Mouse (Mus musculus) neural tube, embryonic 12.5 days (tissue): ENCODE data around the gene Gm17654. TPM values are rescaled to one million over a fixed set of nuclear protein-coding genes. Genes with fewer than 3 reads are reported as not detected.
"Not testable (repeated sequence)": the region's sequence is repeated elsewhere in the genome, so short reads cannot be mapped to it uniquely, and the experiment has no call there.

Source experiments
- ATAC-seq: fragments of 200-750 bp; cut with Nextera tagmentation; 2 replicates; pipeline ENCODE4 v1.8.0; 2017; ENCODE audit warnings: low read depth, mild to moderate bottlenecking, moderate TSS enrichment, moderate library complexity; ENCODE audit not compliant: low FRiP score
- H3K27ac ChIP-seq: fragments of 300-500 bp; sonication (generic); 2 replicates; pipeline ENCODE4 v1.5.1; 2016
- H3K27me3 ChIP-seq: fragments of 300-500 bp; sonication (generic); replicated peaks from 2 replicates; pipeline ENCODE4 v1.6.1; 2016; ENCODE audit warnings: mild to moderate bottlenecking
- H3K36me3 ChIP-seq: fragments of 300-500 bp; sonication (generic); 2 replicates; pipeline ENCODE4 v1.6.1; 2016; ENCODE audit warnings: mild to moderate bottlenecking
- H3K4me1 ChIP-seq: fragments of 300-500 bp; sonication (generic); 2 replicates; pipeline ENCODE4 v1.6.1; 2016
- H3K4me2 ChIP-seq: fragments of 300-500 bp; sonication (generic); replicated peaks from 2 replicates; pipeline ENCODE4 v1.6.1; 2016; ENCODE audit warnings: mild to moderate bottlenecking
- H3K4me3 ChIP-seq: fragments of 300-500 bp; sonication (generic); 2 replicates; pipeline ENCODE4 v1.5.1; 2016
- H3K9ac ChIP-seq: fragments of 300-500 bp; sonication (generic); 2 replicates; pipeline ENCODE4 v1.6.1; 2016; ENCODE audit warnings: mild to moderate bottlenecking
- H3K9me3 ChIP-seq: fragments of 300-500 bp; sonication (generic); 2 replicates; pipeline ENCODE4 v1.6.1; 2016; ENCODE audit warnings: mild to moderate bottlenecking
- WGBS: fragments of 180-500 bp; shearing (Covaris S2); methylation state at CpG from one replicate; pipeline ENCODE4 v1.1.7; 2016; 5-methylcytosine and 5-hydroxymethylcytosine counted together
- polyA plus RNA-seq: library from polyadenylated mRNA; unstranded; fragments of >200 nt; fragmentation: Nextera tagmentation; extraction: Ambion mirVana; gene quantifications from 2 replicates; pipeline ENCODE4 v1.2.1, GENCODE M21; 2016

Gene Gm17654
- polyA plus RNA-seq = not detected in 2 replicates

- not testable (repeated sequence) for H3K9me3 ChIP-seq, H3K36me3 ChIP-seq, H3K27me3 ChIP-seq, H3K4me3 ChIP-seq, H3K4me1 ChIP-seq, H3K27ac ChIP-seq, ATAC-seq, H3K9ac ChIP-seq, H3K4me2 ChIP-seq
- WGBS = 79% methylated on average over 1 of the region's 2 CpGs
Measured at GRCm38 (mm10) chr14:43579046-43579445, at the start of gene Gm17654. TSS of gene Gm17654 (minus strand) at chr14:43579146.

GRCm38 (mm10) chr14:43607913-43608312 is 29.0 kb upstream of the Gm17654 start, which contains the start of gene Gm10375:
TSS of gene Gm10375 (minus strand) at chr14:43608013.
- H3K27ac ChIP-seq, H3K9me3 ChIP-seq: not testable (repeated sequence)

DNA sequence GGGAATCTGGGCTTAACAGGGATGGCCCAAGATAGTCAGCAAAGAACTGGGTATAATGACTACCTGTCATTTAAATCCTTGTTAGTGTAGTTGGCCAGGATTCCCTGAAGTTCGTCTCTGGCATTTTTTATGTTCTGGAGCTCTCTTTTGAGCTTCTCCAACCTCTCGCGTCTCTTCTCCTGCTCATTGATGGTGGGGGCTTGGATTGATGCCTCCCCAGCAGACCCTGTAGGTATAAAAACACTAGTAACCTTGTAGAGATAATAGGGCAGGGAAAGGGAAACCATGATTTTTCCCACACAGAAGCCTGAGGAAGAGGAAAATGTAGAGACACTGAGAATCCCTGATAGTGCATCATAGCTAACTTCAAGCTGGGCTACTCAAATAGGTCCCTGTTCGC is 977 bp downstream of the Gm17654 start:
- H3K9me3 ChIP-seq, H3K4me2 ChIP-seq, H3K27me3 ChIP-seq, H3K27ac ChIP-seq, H3K9ac ChIP-seq, ATAC-seq, H3K36me3 ChIP-seq, H3K4me3 ChIP-seq, H3K4me1 ChIP-seq: not testable (repeated sequence)
- WGBS = 90% methylated on average over 4 of the region's 4 CpGs

More at GRCm38 (mm10) chr14:43607913-43608312, 29.0 kb upstream of the Gm17654 start, which contains the start of gene Gm10375:
- not testable (repeated sequence) for H3K4me1 ChIP-seq, H3K4me2 ChIP-seq, H3K4me3 ChIP-seq, H3K9ac ChIP-seq, H3K27me3 ChIP-seq, H3K36me3 ChIP-seq, ATAC-seq

DNA sequence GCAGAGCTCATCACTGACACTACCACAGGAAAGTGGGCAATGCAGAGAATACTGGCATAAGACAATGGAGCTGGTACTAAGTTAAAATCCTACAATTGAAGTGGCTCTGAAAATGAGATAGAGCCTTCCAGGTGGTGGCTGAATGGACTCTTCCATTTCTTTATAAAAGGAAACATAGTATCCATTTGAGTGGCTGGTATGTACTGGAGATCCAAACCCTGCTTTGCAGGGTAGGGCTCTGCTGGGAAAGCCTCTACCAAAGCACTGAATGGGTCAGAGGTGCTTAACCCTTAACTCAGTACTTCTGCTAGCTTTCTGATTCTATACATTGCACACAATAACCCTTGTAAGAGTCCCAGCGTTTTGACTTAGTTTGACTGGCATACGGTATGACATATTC is 26.7 kb downstream of the Gm17654 start:
- not testable (repeated sequence) for H3K27me3 ChIP-seq, H3K4me3 ChIP-seq, H3K4me1 ChIP-seq, H3K36me3 ChIP-seq, H3K9ac ChIP-seq, H3K9me3 ChIP-seq, ATAC-seq, H3K4me2 ChIP-seq, H3K27ac ChIP-seq
- 85% methylated on average over 2 of the region's 2 CpGs for WGBS

DNA sequence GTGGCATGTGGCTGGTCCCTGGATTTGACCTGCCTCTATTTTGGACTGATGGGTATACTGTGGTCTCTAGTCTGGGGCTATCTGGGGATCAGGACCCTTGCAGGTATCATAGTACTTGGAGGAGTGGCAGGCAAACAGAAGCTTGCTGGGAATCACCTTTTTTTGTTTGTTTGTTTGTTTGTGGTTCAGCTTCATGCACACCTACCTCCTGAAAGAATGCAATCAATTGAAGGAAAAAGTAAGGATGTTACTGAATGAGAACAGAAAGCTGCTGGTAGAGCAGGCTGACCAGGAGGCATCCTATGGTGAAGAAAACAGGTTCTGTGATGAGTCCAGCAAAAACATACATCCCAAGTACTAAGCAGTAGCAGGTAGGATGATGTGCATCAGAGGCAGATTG is 32.7 kb downstream of the Gm17654 start:
- not testable (repeated sequence) for H3K4me2 ChIP-seq, H3K9me3 ChIP-seq, H3K27me3 ChIP-seq, H3K4me1 ChIP-seq, ATAC-seq, H3K27ac ChIP-seq, H3K36me3 ChIP-seq, H3K4me3 ChIP-seq, H3K9ac ChIP-seq

GRCm38 (mm10) chr14:43543276-43543675 is 35.7 kb downstream of the Gm17654 start, which contains the start of gene Gm5799:
TSS of gene Gm5799 (plus strand) at chr14:43543576.
- not testable (repeated sequence) for H3K9ac ChIP-seq, H3K9me3 ChIP-seq, H3K27ac ChIP-seq, ATAC-seq, H3K27me3 ChIP-seq, H3K4me1 ChIP-seq, H3K4me3 ChIP-seq, H3K4me2 ChIP-seq, H3K36me3 ChIP-seq
- 87% methylated on average over 2 of the region's 2 CpGs for WGBS

- ATAC-seq, H3K4me1 ChIP-seq, H3K4me2 ChIP-seq, H3K27ac ChIP-seq, H3K27me3 ChIP-seq, H3K9ac ChIP-seq, H3K36me3 ChIP-seq, H3K4me3 ChIP-seq, H3K9me3 ChIP-seq: not testable (repeated sequence)
- 77% methylated on average over 2 of the region's 2 CpGs for WGBS
Measured at GRCm38 (mm10) chr14:43538144-43538543, 40.8 kb downstream of the Gm17654 start.

GRCm38 (mm10) chr14:43532387-43532786 is 46.6 kb downstream of the Gm17654 start:
- 55% methylated on average over 6 of the region's 6 CpGs for WGBS
- not testable (repeated sequence) for H3K9ac ChIP-seq, H3K4me3 ChIP-seq, H3K27ac ChIP-seq, H3K27me3 ChIP-seq, ATAC-seq, H3K36me3 ChIP-seq, H3K4me1 ChIP-seq, H3K9me3 ChIP-seq, H3K4me2 ChIP-seq

GRCm38 (mm10) chr14:43532011-43532383 is 46.9 kb downstream of the Gm17654 start:
- H3K4me1 ChIP-seq, H3K9ac ChIP-seq, H3K4me3 ChIP-seq, ATAC-seq, H3K27me3 ChIP-seq, H3K27ac ChIP-seq, H3K4me2 ChIP-seq, H3K9me3 ChIP-seq, H3K36me3 ChIP-seq: not testable (repeated sequence)
- WGBS = 50% methylated on average over 1 of the region's 6 CpGs

DNA sequence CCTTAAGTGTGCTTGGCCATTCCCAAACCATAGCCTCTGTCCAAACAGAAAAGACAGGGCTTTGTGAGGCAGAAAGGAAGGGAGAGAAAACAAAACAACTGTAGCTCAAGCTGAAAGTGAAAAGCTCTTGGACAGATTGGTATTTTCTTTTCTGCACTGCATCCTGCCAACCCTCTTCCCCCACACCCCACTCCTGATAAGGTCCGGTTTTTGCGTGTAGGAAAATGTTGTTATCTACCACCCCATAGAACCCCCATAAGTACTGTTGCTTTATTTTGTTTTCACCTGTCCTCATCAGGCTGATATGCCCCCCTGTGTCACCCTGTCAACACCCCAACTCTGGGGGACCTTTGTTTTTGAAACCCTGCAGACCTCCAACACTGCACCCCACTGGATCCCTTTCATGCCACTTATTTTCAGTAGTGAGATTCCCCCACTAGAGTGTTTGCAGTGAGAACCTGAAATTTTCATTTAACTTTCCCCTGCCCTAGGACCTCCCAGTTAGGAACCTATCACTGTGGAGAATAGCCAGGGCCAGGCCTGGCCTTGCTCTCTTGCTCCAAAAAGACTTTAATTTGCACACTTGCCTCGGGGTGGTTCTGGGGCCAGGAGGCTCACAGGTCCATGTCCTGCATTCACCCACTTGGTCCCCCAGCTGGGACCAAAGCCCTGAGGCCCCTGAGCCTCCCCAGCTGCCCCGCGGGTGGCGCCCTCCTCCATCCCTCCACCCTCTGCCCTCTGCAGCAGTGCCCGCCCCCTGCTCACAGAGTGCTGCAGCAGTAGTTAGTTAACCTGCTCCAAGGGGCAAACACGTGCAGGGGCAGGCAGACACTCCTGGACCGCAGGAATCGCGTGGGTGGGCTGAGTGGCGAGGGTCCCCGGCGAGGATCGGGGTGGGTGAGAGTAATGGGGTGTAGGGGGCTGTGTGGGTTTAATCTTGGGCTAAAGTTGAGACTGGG is 47.6 kb downstream of the Gm17654 start:
- ATAC-seq, H3K9me3 ChIP-seq, H3K36me3 ChIP-seq, H3K4me2 ChIP-seq, H3K27ac ChIP-seq, H3K9ac ChIP-seq, H3K4me3 ChIP-seq, H3K27me3 ChIP-seq, H3K4me1 ChIP-seq: not testable (repeated sequence)
- WGBS = 43% methylated on average over 14 of the region's 15 CpGs

Other genes starting within 250 kb of the Gm17654 start
- gene 1700001F09Rik, start 231.3 kb downstream of the Gm17654 start, polyA plus RNA-seq = not detected in 2 replicates
- gene Gm8138, start 162.8 kb downstream of the Gm17654 start, polyA plus RNA-seq = not detected in 2 replicates
- not detected in 2 replicates for gene Gm5799, start 35.6 kb downstream of the Gm17654 start, polyA plus RNA-seq
- gene Gm10375, start 28.9 kb upstream of the Gm17654 start, polyA plus RNA-seq = not detected in 2 replicates
- gene Gm8165, start 98.1 kb upstream of the Gm17654 start, polyA plus RNA-seq = not detected in 2 replicates
- 1.2 and 1.3 TPM in 2 replicates for gene Gm7324, start 118.7 kb upstream of the Gm17654 start, polyA plus RNA-seq
- not detected in 2 replicates for gene Gm16506, start 148.3 kb upstream of the Gm17654 start, polyA plus RNA-seq
- not detected in 2 replicates for gene Gm6526, start 168.7 kb upstream of the Gm17654 start, polyA plus RNA-seq
- gene Gm8180, start 205.6 kb upstream of the Gm17654 start, polyA plus RNA-seq = not detected in 2 replicates